Mouse (Mus musculus): Measurements from ENCODE around the gene Txnrd3.

DNA sequence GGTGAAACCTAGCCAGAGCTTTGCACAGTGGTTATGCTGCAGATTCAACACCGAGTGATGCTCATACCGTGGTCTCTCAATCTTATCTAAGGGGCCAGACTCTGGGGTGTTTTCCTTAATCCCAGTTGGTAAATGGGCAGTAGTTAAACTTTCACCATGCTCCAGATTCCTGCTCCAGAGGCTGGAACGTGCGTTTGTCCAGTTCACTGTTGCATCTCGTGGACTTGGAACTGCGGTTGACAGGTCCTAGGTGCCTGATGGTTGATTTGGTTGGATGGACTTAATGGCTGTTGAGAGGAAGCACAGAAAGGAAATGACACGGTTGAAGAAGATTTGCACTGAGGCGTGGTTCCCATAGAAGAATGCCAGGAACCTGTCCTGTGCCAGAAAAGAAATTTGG is 6.1 kb downstream of the Txnrd3 start:
- TF ChIP-seq CHD2 (IDR thresholded peaks at IDR 0.05; ENCODE audit: low read depth, low read length) = no peak
- TF ChIP-seq ZNF384 (IDR thresholded peaks at IDR 0.05; ENCODE audit: low read depth, low read length) = no peak
